Mouse (Mus musculus): ENCODE results near the gene Elane. TPM values are rescaled to one million over a fixed set of nuclear protein-coding genes. Genes with fewer than 3 reads are reported as not detected.

Gene Elane
- not detected for polyA plus RNA-seq (2015; fragmentation: Illumina TruSeq; extraction: RNeasy Lipid Tissue Mini Kit (QIAGEN cat#74804); ENCODE audit: low read depth, low replicate concordance)

DNA sequence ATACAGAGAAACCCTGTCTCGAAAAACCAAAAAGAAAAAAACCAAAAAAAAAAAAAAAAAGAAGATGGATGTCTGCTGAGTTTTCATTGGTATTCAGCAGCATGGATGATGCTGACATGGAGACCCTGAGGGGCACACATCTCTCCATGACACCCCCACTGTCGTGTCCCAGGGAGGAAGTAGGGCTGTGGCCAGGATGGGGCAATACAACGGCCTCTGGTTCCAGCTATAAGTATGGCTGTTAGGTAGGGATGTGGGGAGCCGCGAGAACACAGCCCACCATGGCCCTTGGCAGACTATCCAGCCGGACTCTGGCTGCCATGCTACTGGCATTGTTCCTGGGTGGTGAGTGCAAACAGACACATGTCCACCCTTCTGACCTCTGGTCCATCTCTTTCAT lies at the start of gene Elane:
TSS of gene Elane (plus strand) at position 194 of the 400 bp plus-strand sequence.

DNA sequence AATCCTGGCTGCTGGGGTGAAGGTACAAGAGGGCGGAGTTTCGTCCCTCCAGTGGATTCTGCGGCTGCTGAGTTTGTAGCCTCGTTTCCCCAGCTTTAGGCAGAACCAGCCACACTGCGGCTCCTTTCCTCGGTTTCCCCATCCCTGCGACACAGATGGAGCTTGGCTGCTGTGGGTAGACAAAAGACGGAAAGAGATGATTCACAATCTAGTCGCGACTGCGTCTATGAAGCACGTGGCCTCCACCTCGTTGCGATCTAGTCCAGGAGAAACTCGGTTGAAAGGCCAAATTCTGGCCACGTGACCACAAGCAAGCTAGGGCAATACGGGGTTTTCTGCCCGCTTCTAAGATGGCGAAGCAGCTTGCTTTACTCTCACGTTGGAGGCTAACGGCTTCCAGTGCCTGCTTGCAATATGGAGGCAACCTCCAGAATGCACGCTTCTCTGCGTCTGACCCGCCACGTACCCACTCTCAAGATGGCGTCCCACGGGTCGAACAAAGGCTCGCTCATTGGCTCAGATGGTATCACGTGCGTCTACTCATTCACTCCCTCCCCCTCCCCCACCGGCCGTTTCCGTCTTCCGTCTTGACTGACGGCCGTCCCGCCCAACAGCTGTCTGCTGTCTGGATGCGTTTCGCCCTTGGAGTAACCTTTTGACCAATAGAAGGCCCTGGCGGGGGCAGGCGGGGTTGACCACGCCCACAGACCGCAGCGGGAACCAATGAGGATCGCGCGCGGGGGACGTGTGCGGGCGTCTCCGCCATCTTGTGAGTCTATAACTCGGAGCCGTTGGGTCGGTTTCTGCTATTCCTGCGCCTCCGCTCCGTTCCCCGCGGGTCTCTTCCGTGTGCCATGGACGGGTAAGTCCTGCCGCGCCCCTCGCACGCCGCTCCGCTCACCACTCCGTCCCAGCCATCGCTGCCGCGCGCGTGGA lies 31.9 kb upstream of the Elane start, which contains the start of gene Ptbp1:
TSS of gene Ptbp1 (plus strand) at position 568 of the 936 bp plus-strand sequence.

DNA sequence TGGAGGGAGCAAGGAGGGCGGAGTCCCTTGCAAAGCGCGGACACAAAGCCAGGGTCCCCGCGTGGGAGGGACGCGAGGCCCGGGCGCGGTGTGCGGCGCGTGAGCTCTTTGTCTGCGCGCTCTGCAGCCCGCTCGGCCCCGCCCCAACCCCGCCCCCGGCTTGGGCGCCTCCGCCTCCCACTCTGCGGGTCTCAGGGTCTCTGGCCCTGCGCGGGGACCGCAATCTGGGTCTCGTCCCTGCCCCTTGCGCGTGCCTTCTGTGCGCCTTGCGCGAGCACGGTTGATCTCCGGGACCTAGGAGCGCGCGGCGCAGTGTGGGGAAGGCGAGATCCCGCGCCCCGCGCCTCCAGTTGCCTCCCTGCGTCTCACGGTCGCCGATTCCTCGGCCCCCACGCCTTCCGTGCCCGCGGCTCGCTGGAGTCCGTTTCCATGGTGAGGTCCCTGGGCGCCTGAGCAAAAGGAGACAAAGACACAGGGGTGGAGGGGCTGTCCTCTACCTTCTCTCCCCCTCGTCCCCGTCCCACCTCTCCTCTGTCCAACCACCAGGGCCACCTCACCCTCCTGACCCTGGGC lies 11.7 kb upstream of the Elane start, which contains the start of the genes Prtn3 and Plppr3:
TSS of gene Prtn3 (plus strand) at position 187 of the 573 bp plus-strand sequence.
TSS of gene Plppr3 (minus strand) at position 345 of the 573 bp plus-strand sequence.

GRCm38 (mm10) chr10:79890670-79891069 lies 4.6 kb downstream of the Elane start, which contains the start of gene Cfd:
TSS of gene Cfd (plus strand) at chr10:79890853.

DNA sequence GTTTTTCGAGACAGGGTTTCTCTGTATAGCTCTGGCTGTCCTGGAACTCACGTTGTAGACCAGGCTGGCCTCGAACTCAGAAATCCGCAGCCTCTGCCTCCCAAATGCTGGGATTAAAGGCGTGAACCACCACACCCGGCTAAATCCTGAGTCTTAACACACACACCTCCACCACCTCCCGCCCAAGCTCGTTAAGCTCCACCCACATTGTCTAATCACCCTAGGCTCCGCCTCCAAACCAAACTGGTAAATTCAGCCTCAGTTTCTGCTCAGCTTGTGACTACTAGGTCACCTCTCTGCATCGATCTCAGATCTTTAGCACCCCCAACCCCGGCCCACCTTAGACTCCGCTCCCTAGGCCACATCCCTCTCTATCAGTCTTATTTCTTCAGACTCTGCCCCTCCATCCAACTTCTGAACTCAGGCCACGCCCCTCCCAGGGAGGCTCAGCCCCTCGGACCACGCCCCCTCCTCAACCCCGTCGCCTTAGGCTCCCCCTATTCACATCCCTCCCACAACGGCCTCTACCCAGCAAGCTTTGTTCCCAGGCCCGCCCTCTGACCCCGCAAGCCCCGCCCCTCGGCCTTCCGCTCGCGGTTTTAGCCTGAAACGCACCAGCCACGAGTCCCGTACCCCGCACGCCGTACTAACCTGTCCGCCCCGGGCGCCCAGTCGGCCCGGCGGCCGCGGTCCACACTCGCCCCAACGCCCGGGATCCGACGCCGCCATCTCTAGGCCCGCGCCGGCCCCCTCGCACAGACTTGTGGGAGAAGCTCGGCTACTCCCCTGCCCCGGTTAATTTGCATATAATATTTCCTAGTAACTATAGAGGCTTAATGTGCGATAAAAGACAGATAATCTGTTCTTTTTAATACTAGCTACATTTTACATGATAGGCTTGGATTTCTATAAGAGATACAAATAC lies 22.4 kb downstream of the Elane start, which contains the start of gene Med16:
TSS of gene Med16 (minus strand) at position 757 of the 925 bp plus-strand sequence.

DNA sequence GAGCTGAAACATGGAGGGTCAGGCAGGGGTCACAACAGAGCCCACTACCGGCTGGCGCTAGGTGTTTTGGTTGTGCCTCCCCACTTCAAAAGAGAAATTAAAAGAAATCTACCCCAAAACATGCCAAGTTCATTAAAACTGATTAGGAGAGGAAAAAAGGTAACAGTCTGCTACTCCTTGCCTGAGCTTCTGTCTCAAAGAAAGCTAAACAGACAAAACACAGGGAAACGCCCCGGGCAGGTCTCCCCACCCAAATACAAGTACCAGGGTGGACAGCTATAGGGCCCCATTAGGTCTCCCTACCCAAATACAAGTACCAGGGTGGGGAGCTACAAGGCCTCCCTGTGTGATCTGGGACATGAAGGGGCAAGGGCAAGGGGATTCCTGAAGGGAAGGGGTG lies 24.5 kb downstream of the Elane start, which contains the start of gene Gm26602:
TSS of gene Gm26602 (plus strand) at position 301 of the 400 bp plus-strand sequence.

GRCm38 (mm10) chr10:79916808-79917531 lies 30.9 kb downstream of the Elane start, which contains the start of gene Kiss1r:
TSS of gene Kiss1r (plus strand) at chr10:79916971.

DNA sequence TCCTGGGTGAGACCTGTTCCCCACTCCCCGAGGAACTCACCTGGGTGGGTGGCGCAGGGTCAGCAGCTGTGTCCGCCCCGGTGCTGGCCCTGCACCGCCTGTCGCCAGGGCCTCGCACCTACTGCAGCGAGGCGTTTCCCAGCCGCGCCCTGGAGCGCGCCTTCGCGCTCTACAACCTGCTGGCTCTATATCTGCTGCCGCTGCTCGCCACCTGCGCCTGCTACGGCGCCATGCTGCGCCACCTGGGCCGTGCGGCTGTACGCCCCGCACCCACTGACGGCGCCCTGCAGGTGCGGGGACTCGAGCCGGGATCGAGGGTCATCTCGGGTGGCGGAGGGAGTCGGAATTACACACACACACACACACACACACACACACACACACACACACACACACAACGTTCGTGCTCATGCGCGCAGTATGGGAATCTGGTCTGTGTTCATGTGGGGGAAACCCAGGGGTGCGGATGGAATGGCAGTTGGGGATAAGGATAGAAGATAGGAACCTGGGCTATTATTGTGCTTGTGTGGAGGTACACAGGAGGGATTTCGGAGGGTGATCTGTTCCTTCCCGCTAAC lies 35.0 kb downstream of the Elane start, which contains the start of gene R3hdm4:
TSS of gene R3hdm4 (minus strand) at position 251 of the 578 bp plus-strand sequence.

GRCm38 (mm10) chr10:79926491-79927323 lies 40.7 kb downstream of the Elane start, which contains the start of gene Arid3a:
TSS of gene Arid3a (plus strand) at chr10:79927043.

Other genes starting within 250 kb of the Elane start
- gene Shc2, start 248.3 kb upstream of the Elane start, polyA plus RNA-seq (2015; fragmentation: Illumina TruSeq; extraction: RNeasy Lipid Tissue Mini Kit (QIAGEN cat#74804); ENCODE audit: low read depth, low replicate concordance), result 35.0 TPM
- 0.51 TPM for gene Odf3l2, start 240.5 kb upstream of the Elane start, polyA plus RNA-seq (2015; fragmentation: Illumina TruSeq; extraction: RNeasy Lipid Tissue Mini Kit (QIAGEN cat#74804); ENCODE audit: low read depth, low replicate concordance)
- gene Madcam1, start 221.7 kb upstream of the Elane start, polyA plus RNA-seq (2015; fragmentation: Illumina TruSeq; extraction: RNeasy Lipid Tissue Mini Kit (QIAGEN cat#74804); ENCODE audit: low read depth, low replicate concordance), result not detected
- 74.3 TPM for gene Tpgs1, start 216.9 kb upstream of the Elane start, polyA plus RNA-seq (2015; fragmentation: Illumina TruSeq; extraction: RNeasy Lipid Tissue Mini Kit (QIAGEN cat#74804); ENCODE audit: low read depth, low replicate concordance)
- gene Cdc34, start 204.1 kb upstream of the Elane start, polyA plus RNA-seq (2015; fragmentation: Illumina TruSeq; extraction: RNeasy Lipid Tissue Mini Kit (QIAGEN cat#74804); ENCODE audit: low read depth, low replicate concordance), result 97.1 TPM
- gene Gzmm, start 197.2 kb upstream of the Elane start, polyA plus RNA-seq (2015; fragmentation: Illumina TruSeq; extraction: RNeasy Lipid Tissue Mini Kit (QIAGEN cat#74804); ENCODE audit: low read depth, low replicate concordance), result 1.4 TPM
- 910 TPM for gene Bsg, start 181.8 kb upstream of the Elane start, polyA plus RNA-seq (2015; fragmentation: Illumina TruSeq; extraction: RNeasy Lipid Tissue Mini Kit (QIAGEN cat#74804); ENCODE audit: low read depth, low replicate concordance)
- 80.2 TPM for gene Hcn2, start 169.6 kb upstream of the Elane start, polyA plus RNA-seq (2015; fragmentation: Illumina TruSeq; extraction: RNeasy Lipid Tissue Mini Kit (QIAGEN cat#74804); ENCODE audit: low read depth, low replicate concordance)
- 35.3 TPM for gene Polrmt, start 139.7 kb upstream of the Elane start, polyA plus RNA-seq (2015; fragmentation: Illumina TruSeq; extraction: RNeasy Lipid Tissue Mini Kit (QIAGEN cat#74804); ENCODE audit: low read depth, low replicate concordance)
- gene Fgf22, start 131.2 kb upstream of the Elane start, polyA plus RNA-seq (2015; fragmentation: Illumina TruSeq; extraction: RNeasy Lipid Tissue Mini Kit (QIAGEN cat#74804); ENCODE audit: low read depth, low replicate concordance), result 4.3 TPM
- gene Rnf126, start 119.3 kb upstream of the Elane start, polyA plus RNA-seq (2015; fragmentation: Illumina TruSeq; extraction: RNeasy Lipid Tissue Mini Kit (QIAGEN cat#74804); ENCODE audit: low read depth, low replicate concordance), result 69.6 TPM
- 2.0 TPM for gene Fstl3, start 109.0 kb upstream of the Elane start, polyA plus RNA-seq (2015; fragmentation: Illumina TruSeq; extraction: RNeasy Lipid Tissue Mini Kit (QIAGEN cat#74804); ENCODE audit: low read depth, low replicate concordance)
- gene Prss57, start 95.3 kb upstream of the Elane start, polyA plus RNA-seq (2015; fragmentation: Illumina TruSeq; extraction: RNeasy Lipid Tissue Mini Kit (QIAGEN cat#74804); ENCODE audit: low read depth, low replicate concordance), result 0.85 TPM
- 175 TPM for gene Palm, start 92.7 kb upstream of the Elane start, polyA plus RNA-seq (2015; fragmentation: Illumina TruSeq; extraction: RNeasy Lipid Tissue Mini Kit (QIAGEN cat#74804); ENCODE audit: low read depth, low replicate concordance)
- gene Misp, start 65.3 kb upstream of the Elane start, polyA plus RNA-seq (2015; fragmentation: Illumina TruSeq; extraction: RNeasy Lipid Tissue Mini Kit (QIAGEN cat#74804); ENCODE audit: low read depth, low replicate concordance), result not detected
- 25.7 TPM for gene Ptbp1, start 31.8 kb upstream of the Elane start, polyA plus RNA-seq (2015; fragmentation: Illumina TruSeq; extraction: RNeasy Lipid Tissue Mini Kit (QIAGEN cat#74804); ENCODE audit: low read depth, low replicate concordance)
- 3.6 TPM for gene Prtn3, start 11.8 kb upstream of the Elane start, polyA plus RNA-seq (2015; fragmentation: Illumina TruSeq; extraction: RNeasy Lipid Tissue Mini Kit (QIAGEN cat#74804); ENCODE audit: low read depth, low replicate concordance)
- 49.3 TPM for gene Plppr3, start 11.6 kb upstream of the Elane start, polyA plus RNA-seq (2015; fragmentation: Illumina TruSeq; extraction: RNeasy Lipid Tissue Mini Kit (QIAGEN cat#74804); ENCODE audit: low read depth, low replicate concordance)
- gene Cfd, start 4.6 kb downstream of the Elane start, polyA plus RNA-seq (2015; fragmentation: Illumina TruSeq; extraction: RNeasy Lipid Tissue Mini Kit (QIAGEN cat#74804); ENCODE audit: low read depth, low replicate concordance), result not detected
- 32.0 TPM for gene Med16, start 22.7 kb downstream of the Elane start, polyA plus RNA-seq (2015; fragmentation: Illumina TruSeq; extraction: RNeasy Lipid Tissue Mini Kit (QIAGEN cat#74804); ENCODE audit: low read depth, low replicate concordance)
- gene Gm26602, start 24.6 kb downstream of the Elane start, polyA plus RNA-seq (2015; fragmentation: Illumina TruSeq; extraction: RNeasy Lipid Tissue Mini Kit (QIAGEN cat#74804); ENCODE audit: low read depth, low replicate concordance), result not detected
- gene Kiss1r, start 30.7 kb downstream of the Elane start, polyA plus RNA-seq (2015; fragmentation: Illumina TruSeq; extraction: RNeasy Lipid Tissue Mini Kit (QIAGEN cat#74804); ENCODE audit: low read depth, low replicate concordance), result 4.0 TPM
- gene R3hdm4, start 35.0 kb downstream of the Elane start, polyA plus RNA-seq (2015; fragmentation: Illumina TruSeq; extraction: RNeasy Lipid Tissue Mini Kit (QIAGEN cat#74804); ENCODE audit: low read depth, low replicate concordance), result 241 TPM
- gene Arid3a, start 40.8 kb downstream of the Elane start, polyA plus RNA-seq (2015; fragmentation: Illumina TruSeq; extraction: RNeasy Lipid Tissue Mini Kit (QIAGEN cat#74804); ENCODE audit: low read depth, low replicate concordance), result 2.3 TPM
- 34.3 TPM for gene Wdr18, start 73.9 kb downstream of the Elane start, polyA plus RNA-seq (2015; fragmentation: Illumina TruSeq; extraction: RNeasy Lipid Tissue Mini Kit (QIAGEN cat#74804); ENCODE audit: low read depth, low replicate concordance)
- gene Grin3b, start 84.5 kb downstream of the Elane start, polyA plus RNA-seq (2015; fragmentation: Illumina TruSeq; extraction: RNeasy Lipid Tissue Mini Kit (QIAGEN cat#74804); ENCODE audit: low read depth, low replicate concordance), result not detected
- 89.3 TPM for gene Tmem259, start 98.1 kb downstream of the Elane start, polyA plus RNA-seq (2015; fragmentation: Illumina TruSeq; extraction: RNeasy Lipid Tissue Mini Kit (QIAGEN cat#74804); ENCODE audit: low read depth, low replicate concordance)
- 6.4 TPM for gene Cnn2, start 102.3 kb downstream of the Elane start, polyA plus RNA-seq (2015; fragmentation: Illumina TruSeq; extraction: RNeasy Lipid Tissue Mini Kit (QIAGEN cat#74804); ENCODE audit: low read depth, low replicate concordance)
- 8.2 TPM for gene Abca7, start 110.2 kb downstream of the Elane start, polyA plus RNA-seq (2015; fragmentation: Illumina TruSeq; extraction: RNeasy Lipid Tissue Mini Kit (QIAGEN cat#74804); ENCODE audit: low read depth, low replicate concordance)
- 3.5 TPM for gene Arhgap45, start 130.4 kb downstream of the Elane start, polyA plus RNA-seq (2015; fragmentation: Illumina TruSeq; extraction: RNeasy Lipid Tissue Mini Kit (QIAGEN cat#74804); ENCODE audit: low read depth, low replicate concordance)
- gene Polr2e, start 153.5 kb downstream of the Elane start, polyA plus RNA-seq (2015; fragmentation: Illumina TruSeq; extraction: RNeasy Lipid Tissue Mini Kit (QIAGEN cat#74804); ENCODE audit: low read depth, low replicate concordance), result 134 TPM
- gene Gpx4, start 160.9 kb downstream of the Elane start, polyA plus RNA-seq (2015; fragmentation: Illumina TruSeq; extraction: RNeasy Lipid Tissue Mini Kit (QIAGEN cat#74804); ENCODE audit: low read depth, low replicate concordance), result 889 TPM
- 11.7 TPM for gene Sbno2, start 219.3 kb downstream of the Elane start, polyA plus RNA-seq (2015; fragmentation: Illumina TruSeq; extraction: RNeasy Lipid Tissue Mini Kit (QIAGEN cat#74804); ENCODE audit: low read depth, low replicate concordance)
- 71.6 TPM for gene Stk11, start 229.6 kb downstream of the Elane start, polyA plus RNA-seq (2015; fragmentation: Illumina TruSeq; extraction: RNeasy Lipid Tissue Mini Kit (QIAGEN cat#74804); ENCODE audit: low read depth, low replicate concordance)

Data from brain, adult 10 weeks (tissue).